Mouse (Mus musculus): ENCODE data around the gene Chd2.
A peak's percentile ranks its signal among the peaks of the same experiment; 100 is the strongest.
"Not testable (repeated sequence)": the region's sequence is repeated elsewhere in the genome, so short reads cannot be mapped to it uniquely, and the experiment has no call there.

Chd2 gene

GRCm38 (mm10) chr7:73541412-73542130 lies at the start of gene Chd2:
TSS of gene Chd2 (minus strand) at chr7:73541830.
- DNase-seq (ENCODE audit: low read depth, low spot score): peak; percentile 83

- no peak for DNase-seq (ENCODE audit: low read depth, low spot score)
Measured at GRCm38 (mm10) chr7:73590757-73591156, 49.1 kb upstream of the Chd2 start.

- DNase-seq (ENCODE audit: low read depth, low spot score): peak; percentile 95
Measured at GRCm38 (mm10) chr7:73589208-73589771, 47.7 kb upstream of the Chd2 start.

- peak; percentile 79 for DNase-seq (ENCODE audit: low read depth, low spot score)
Measured at GRCm38 (mm10) chr7:73588351-73588906, 46.8 kb upstream of the Chd2 start.

- peak; percentile 89 for DNase-seq (ENCODE audit: low read depth, low spot score)
Measured at GRCm38 (mm10) chr7:73586717-73587116, 45.1 kb upstream of the Chd2 start.

- DNase-seq (ENCODE audit: low read depth, low spot score): no peak
Measured at GRCm38 (mm10) chr7:73586206-73586605, 44.6 kb upstream of the Chd2 start.

GRCm38 (mm10) chr7:73585114-73586032 lies 43.7 kb upstream of the Chd2 start:
- no peak for DNase-seq (ENCODE audit: low read depth, low spot score)

- DNase-seq (ENCODE audit: low read depth, low spot score): peak; percentile 74
Measured at GRCm38 (mm10) chr7:73584009-73584995, 42.7 kb upstream of the Chd2 start.

- no peak for DNase-seq (ENCODE audit: low read depth, low spot score)
Measured at GRCm38 (mm10) chr7:73583400-73583799, 41.8 kb upstream of the Chd2 start.

GRCm38 (mm10) chr7:73581836-73582375 lies 40.3 kb upstream of the Chd2 start:
- DNase-seq (ENCODE audit: low read depth, low spot score): no peak

- peak; percentile 39 for DNase-seq (ENCODE audit: low read depth, low spot score)
Measured at GRCm38 (mm10) chr7:73579072-73579731, 37.6 kb upstream of the Chd2 start.

- DNase-seq (ENCODE audit: low read depth, low spot score): no peak
Measured at GRCm38 (mm10) chr7:73577888-73578421, 36.3 kb upstream of the Chd2 start.

- no peak for DNase-seq (ENCODE audit: low read depth, low spot score)
Measured at GRCm38 (mm10) chr7:73576101-73576936, 34.7 kb upstream of the Chd2 start.

GRCm38 (mm10) chr7:73575257-73575656 lies 33.6 kb upstream of the Chd2 start:
- DNase-seq (ENCODE audit: low read depth, low spot score): no peak

GRCm38 (mm10) chr7:73574673-73575072 lies 33.0 kb upstream of the Chd2 start:
- DNase-seq (ENCODE audit: low read depth, low spot score): not testable (repeated sequence)

GRCm38 (mm10) chr7:73572571-73572970 lies 30.9 kb upstream of the Chd2 start:
- no peak for DNase-seq (ENCODE audit: low read depth, low spot score)

GRCm38 (mm10) chr7:73568801-73569403 lies 27.3 kb upstream of the Chd2 start:
- DNase-seq (ENCODE audit: low read depth, low spot score): no peak

GRCm38 (mm10) chr7:73567754-73568161 lies 26.1 kb upstream of the Chd2 start:
- DNase-seq (ENCODE audit: low read depth, low spot score): no peak

Measured in brain, adult 2 months (tissue).